In the genomic region with DNA sequence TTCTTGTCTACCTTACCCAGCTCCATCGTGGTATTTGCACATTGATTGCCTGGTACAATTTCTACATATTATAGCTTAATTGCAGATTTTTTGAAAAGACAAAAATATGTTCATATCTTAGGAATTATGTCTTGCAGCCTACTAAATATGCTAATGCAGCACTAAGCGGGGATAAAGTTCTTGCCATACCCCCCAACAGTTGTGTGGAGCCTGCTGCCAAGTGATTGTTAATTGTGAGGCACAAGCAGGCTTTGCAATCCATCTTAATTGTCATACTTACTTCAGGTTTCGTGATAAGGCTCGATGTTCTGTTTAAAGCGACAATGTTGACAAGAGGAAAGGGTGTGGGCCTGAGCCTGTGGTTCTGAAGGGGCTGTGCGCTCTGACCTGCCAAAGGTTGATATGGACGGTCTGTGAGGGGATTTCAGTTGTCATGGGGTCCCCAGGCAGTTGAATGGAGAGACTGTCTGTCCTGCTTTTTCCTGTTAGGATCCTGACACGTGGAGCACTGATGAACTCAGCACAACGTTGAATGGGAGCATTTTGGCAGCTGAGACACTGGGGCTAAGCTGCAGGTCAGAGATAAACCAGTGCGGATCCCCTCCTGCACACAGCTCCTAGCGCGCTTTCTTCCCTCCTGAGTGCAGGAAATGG, we compare ENCODE assay signal across 9 mouse cellular contexts. TPM values are rescaled to one million over a fixed set of nuclear protein-coding genes. Genes with fewer than 3 reads are reported as not detected.
DNase-seq lines count a peak whose midpoint lies in the region; ATAC-seq and TF ChIP-seq lines count a peak whose summit lies in the region.
"Had no signal": no experiment of that assay in that cellular context is flagged by ENCODE, and none has a peak within 500 bp of the region (broad histone marks: within the 10 kb centered on the region; RNA-seq: fewer than 3 reads in every experiment).

No protein-coding gene starts in this region.

- no peak overlapping the region for H3K9ac ChIP-seq in heart, adult 2 months (ENCODE audit: low read depth, low read length)
- H3K9ac ChIP-seq in stomach, embryonic 14.5 days (replicated peaks; ENCODE audit: low read depth, low read length) = no peak overlapping the region
- H3K9ac ChIP-seq in stomach, postnatal 0 days (ENCODE audit: low read length) = no peak overlapping the region

- intact Hi-C loops in heart, adult 2 months (cut with DNase I) = no loop called here

- DNase-seq in heart, adult 11 months = peak; percentile 84
- no peak for DNase-seq in heart, adult 2 months
- DNase-seq in stomach, postnatal 0 days (ENCODE audit: low spot score) = no peak
- peak; percentile 26 for DNase-seq in lung, postnatal 14 days
- DNase-seq in MN1 (ENCODE audit: low spot score) = no peak
- DNase-seq in thymus, postnatal 4 days = no peak
- no peak for DNase-seq in frontal cortex, postnatal 10 days (ENCODE audit: low spot score in 2 of 2)

- H3K9me3 ChIP-seq in stomach, embryonic 14.5 days (ENCODE audit: control insufficient read depth, low read depth, low read length) = no peaks in the 10 kb centered on the region
- no peaks in the 10 kb centered on the region for H3K9me3 ChIP-seq in stomach, postnatal 0 days (ENCODE audit: control insufficient read depth, low read length)

- H3K36me3 ChIP-seq in heart, adult 2 months (ENCODE audit: control insufficient read depth, insufficient read depth, low read length) = no peaks in the 10 kb centered on the region
- H3K36me3 ChIP-seq in stomach, embryonic 14.5 days (ENCODE audit: control insufficient read depth, insufficient read depth, low read length) = no peaks in the 10 kb centered on the region
- H3K36me3 ChIP-seq in stomach, postnatal 0 days (ENCODE audit: control insufficient read depth, insufficient read depth, low read length) = no peaks in the 10 kb centered on the region

- no peak for TF ChIP-seq POLR2A in heart, adult 2 months (IDR thresholded peaks at IDR 0.05; ENCODE audit: insufficient read depth, low read depth, low read length)

- TF ChIP-seq EP300 in heart, adult 2 months (IDR thresholded peaks at IDR 0.05; ENCODE audit: insufficient read depth, low read depth, low read length) = no peak
- no peak for TF ChIP-seq EP300 in stomach, postnatal 0 days (optimal IDR thresholded peaks at IDR 0.05)

- no peak overlapping the region for H3K4me3 ChIP-seq in heart, adult 2 months
- H3K4me3 ChIP-seq in stomach, embryonic 14.5 days (ENCODE audit: low read depth, low read length) = no peak overlapping the region
- H3K4me3 ChIP-seq in stomach, postnatal 0 days (ENCODE audit: low read depth, low read length) = no peak overlapping the region

- 33% methylated on average over 12 of the region's 12 CpGs for WGBS in heart, adult 2 months
- WGBS in stomach, embryonic 14.5 days = 26% methylated on average over 12 of the region's 12 CpGs
- WGBS in stomach, postnatal 0 days = 34% methylated on average over 12 of the region's 12 CpGs

- TF ChIP-seq CTCF in heart, adult 2 months (IDR thresholded peaks at IDR 0.05) = no peak
- no peak for TF ChIP-seq CTCF in stomach, postnatal 0 days (IDR thresholded peaks at IDR 0.05; ENCODE audit: low read depth)

- no peaks in the 10 kb centered on the region for H3K79me2 ChIP-seq in heart, adult 2 months (replicated peaks; ENCODE audit: control insufficient read depth, insufficient read depth, low read length)

- H3K27ac ChIP-seq in heart, adult 2 months = no peak overlapping the region
- no peak overlapping the region for H3K27ac ChIP-seq in stomach, embryonic 14.5 days (ENCODE audit: low read length)
- no peak overlapping the region for H3K27ac ChIP-seq in stomach, postnatal 0 days (replicated peaks)

- H3K4me2 ChIP-seq in stomach, embryonic 14.5 days (replicated peaks; ENCODE audit: low read depth, low read length) = no peak overlapping the region
- no peak overlapping the region for H3K4me2 ChIP-seq in stomach, postnatal 0 days (replicated peaks; ENCODE audit: low read depth)

- H3K27me3 ChIP-seq in heart, adult 2 months (ENCODE audit: control insufficient read depth, insufficient read depth, low read length) = no peaks in the 10 kb centered on the region
- H3K27me3 ChIP-seq in stomach, embryonic 14.5 days (ENCODE audit: control insufficient read depth, insufficient read depth, low read length) = no peaks in the 10 kb centered on the region
- H3K27me3 ChIP-seq in stomach, postnatal 0 days (ENCODE audit: control insufficient read depth, insufficient read depth, low read length) = no peaks in the 10 kb centered on the region
- H3K27me3 ChIP-seq: Patski had no signal

- 0 out of 2 replicates have a peak, but pooled peaks cover 2% of the 10 kb centered on the region for H3K4me1 ChIP-seq in heart, adult 2 months (ENCODE audit: control insufficient read depth, insufficient read depth, low read length)
- peaks cover 9% of the 10 kb centered on the region; the same call in 1 of the 2 replicates for H3K4me1 ChIP-seq in stomach, embryonic 14.5 days (ENCODE audit: control insufficient read depth, insufficient read depth, low read length)
- no peaks in the 10 kb centered on the region for H3K4me1 ChIP-seq in stomach, postnatal 0 days (replicated peaks; ENCODE audit: control insufficient read depth, insufficient read depth)

- ATAC-seq in stomach, embryonic 14.5 days (ENCODE audit: insufficient number of reproducible peaks, insufficient read depth, low FRiP score, low read depth) = peak; percentile 53; the same call in 1 of the 2 replicates
- no peak for ATAC-seq in stomach, postnatal 0 days (ENCODE audit: low FRiP score, low TSS enrichment)
- ATAC-seq: Patski had no signal

RNA-seq across cellular contexts. Expression of a gene that starts 54.5 kb away (rescaled TPM):
- 10 to 100 TPM; 46.7 to 50.0 TPM for total RNA-seq in heart, adult 2 months (2021)
- polyA plus RNA-seq in heart, adult 2 months (2012; rRNA removed) = 16.5 and 34.3 TPM in 2 replicates
- 67.9 and 73.2 TPM in 2 replicates for polyA plus RNA-seq in stomach, embryonic 14.5 days (2014; fragmentation: Nextera tagmentation; extraction: Ambion mirVana)
- polyA plus RNA-seq in stomach, postnatal 0 days (2015; fragmentation: Nextera tagmentation; extraction: Ambion mirVana) = 13.5 and 14.4 TPM in 2 replicates

Comparison
In these comparisons a context has a peak if more than half of its experiments do, and no peak if none do; other contexts are left out.
1. DNase-seq: peak in heart, adult 11 months (single experiment) and lung, postnatal 14 days (single experiment); none in heart, adult 2 months (0 of 2), stomach, postnatal 0 days (single experiment), MN1 (single experiment), thymus, postnatal 4 days (single experiment) and frontal cortex, postnatal 10 days (0 of 2).